Mouse (Mus musculus): ENCODE measurements at regions not wholly inside any gene's neighbourhood (a gene's known extent, or its start where the extent isn't known, plus 50 kb on each side); places are given as distances from the start of the nearest gene placed in this dataset.

GRCm38 (mm10) chr4:137216908-137217497, 60.3 kb upstream of the Wnt4 start:
- no peak for DNase-seq (ENCODE audit: low spot score in 2 of 2)

GRCm38 (mm10) chr4:137214573-137214972, 62.7 kb upstream of the Wnt4 start:
- DNase-seq (ENCODE audit: low spot score in 2 of 2), result no peak

DNA sequence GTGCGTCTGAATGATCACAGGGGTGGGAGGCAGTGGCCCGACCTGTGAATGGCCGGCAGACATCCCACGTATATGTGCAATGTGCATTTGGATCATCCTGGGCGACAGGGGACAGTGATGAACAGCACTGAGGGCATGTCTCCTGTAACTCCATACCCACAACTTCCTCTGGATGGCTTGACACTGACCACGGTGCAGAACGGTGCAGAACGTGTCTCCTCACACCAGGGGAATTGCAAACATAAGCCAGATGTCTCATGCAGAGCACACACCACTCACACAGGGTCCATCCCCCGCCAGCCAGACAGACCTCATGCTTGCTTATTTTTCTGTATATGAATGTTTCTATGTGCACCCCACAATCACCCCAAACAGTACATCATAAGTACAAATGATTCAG, 64.4 kb upstream of the Wnt4 start:
- DNase-seq (ENCODE audit: low spot score in 2 of 2), result no peak

- DNase-seq (ENCODE audit: low spot score in 2 of 2), result no peak
Observed at GRCm38 (mm10) chr4:137212106-137212505, 65.2 kb upstream of the Wnt4 start.

- DNase-seq (ENCODE audit: low spot score in 2 of 2), result peak in 1 of 2 experiments; percentile 40
Observed at GRCm38 (mm10) chr4:137211288-137211687, 66.0 kb upstream of the Wnt4 start.

DNA sequence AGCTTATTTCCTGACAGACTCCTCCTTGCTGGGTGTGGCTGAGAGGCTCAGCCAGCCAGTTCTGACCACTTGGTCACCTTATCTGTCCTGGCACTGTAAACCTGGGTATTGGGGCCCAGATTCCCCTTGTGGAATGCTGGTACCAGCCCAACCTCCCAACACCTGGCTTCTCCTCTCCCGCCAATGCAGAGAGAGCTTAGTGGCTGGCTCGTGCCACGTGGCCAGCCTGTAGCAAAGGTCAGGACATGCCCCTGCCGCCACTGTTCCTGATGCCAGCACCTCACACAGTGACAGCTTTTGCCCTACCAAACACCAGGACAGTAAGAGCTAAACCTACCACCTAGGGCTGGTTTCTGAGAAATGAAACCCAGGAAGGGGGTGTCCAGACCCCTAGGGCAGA, 66.8 kb upstream of the Wnt4 start:
- no peak for DNase-seq (ENCODE audit: low spot score in 2 of 2)

GRCm38 (mm10) chr4:137200968-137201367, 76.3 kb upstream of the Wnt4 start:
- DNase-seq (ENCODE audit: low spot score in 2 of 2), result no peak

DNA sequence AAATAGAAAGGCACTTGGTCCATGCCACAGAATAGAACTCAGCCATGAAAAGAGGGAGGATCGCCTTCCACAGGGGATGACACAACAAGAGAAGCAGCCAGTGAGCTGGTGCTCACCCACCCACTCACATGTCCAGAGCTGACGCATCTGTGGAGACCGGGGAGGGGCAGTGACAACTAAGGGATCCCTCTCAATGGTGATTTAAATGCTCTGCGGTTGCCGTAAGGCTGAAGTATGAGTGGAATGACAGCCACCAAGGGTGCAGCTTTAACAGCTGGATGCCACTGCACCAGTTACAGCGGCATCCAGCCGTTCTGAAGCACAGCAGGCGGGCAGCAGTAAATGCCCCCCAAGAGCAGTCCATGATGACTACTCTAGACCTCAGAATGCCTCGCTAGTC, 76.9 kb upstream of the Wnt4 start:
- DNase-seq (ENCODE audit: low spot score in 2 of 2), result no peak

- no peak for DNase-seq (ENCODE audit: low spot score in 2 of 2)
Observed at GRCm38 (mm10) chr4:137196491-137196974, 80.8 kb upstream of the Wnt4 start.

DNA sequence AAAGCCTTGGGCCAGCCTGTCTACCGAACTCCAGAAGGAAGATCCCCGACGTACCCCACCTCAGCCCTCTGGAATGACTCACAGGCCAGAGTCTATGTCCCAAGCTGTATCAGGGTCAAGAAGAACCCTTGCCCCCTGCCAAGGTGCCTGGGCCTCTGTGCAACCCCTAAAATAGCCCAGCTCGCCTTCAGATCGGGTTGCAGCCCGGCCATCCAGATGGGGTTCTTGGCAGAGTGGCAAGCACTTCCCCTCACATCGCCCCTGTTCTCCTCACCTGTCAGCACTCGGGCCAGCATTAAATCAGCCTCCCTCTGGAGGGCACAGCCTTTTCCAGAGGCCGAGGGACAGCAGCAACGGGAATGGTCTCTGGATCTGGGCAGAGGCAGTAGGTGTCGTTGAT, 83.2 kb upstream of the Wnt4 start:
- DNase-seq (ENCODE audit: low spot score in 2 of 2), result no peak

GRCm38 (mm10) chr4:137190625-137191024, 86.7 kb upstream of the Wnt4 start:
- no peak for DNase-seq (ENCODE audit: low spot score in 2 of 2)

- no peak for DNase-seq (ENCODE audit: low spot score in 2 of 2)
Observed at GRCm38 (mm10) chr4:137189801-137190200, 87.5 kb upstream of the Wnt4 start.

GRCm38 (mm10) chr4:137189058-137189457, 88.2 kb upstream of the Wnt4 start:
- no peak for DNase-seq (ENCODE audit: low spot score in 2 of 2)

DNA sequence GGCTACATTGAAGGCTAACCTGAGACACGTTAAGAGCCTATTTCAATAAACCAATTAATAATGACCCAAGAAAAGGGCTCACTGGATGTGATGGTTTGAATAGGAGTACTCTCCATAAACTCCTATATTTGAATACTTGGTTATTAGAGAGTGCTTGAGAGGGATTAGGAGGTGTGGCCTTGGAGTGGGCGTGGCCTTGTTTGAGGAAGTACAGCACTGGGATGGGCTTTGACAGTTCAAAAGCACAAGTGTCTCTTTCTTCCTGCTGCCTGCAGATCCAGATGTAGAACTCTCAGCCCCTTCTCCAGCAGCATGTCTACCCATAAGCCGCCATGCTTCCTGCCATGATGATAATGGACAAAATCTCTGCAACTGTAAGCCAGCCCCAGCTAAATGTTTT, 89.7 kb upstream of the Wnt4 start:
- DNase-seq (ENCODE audit: low spot score in 2 of 2), result no peak

DNA sequence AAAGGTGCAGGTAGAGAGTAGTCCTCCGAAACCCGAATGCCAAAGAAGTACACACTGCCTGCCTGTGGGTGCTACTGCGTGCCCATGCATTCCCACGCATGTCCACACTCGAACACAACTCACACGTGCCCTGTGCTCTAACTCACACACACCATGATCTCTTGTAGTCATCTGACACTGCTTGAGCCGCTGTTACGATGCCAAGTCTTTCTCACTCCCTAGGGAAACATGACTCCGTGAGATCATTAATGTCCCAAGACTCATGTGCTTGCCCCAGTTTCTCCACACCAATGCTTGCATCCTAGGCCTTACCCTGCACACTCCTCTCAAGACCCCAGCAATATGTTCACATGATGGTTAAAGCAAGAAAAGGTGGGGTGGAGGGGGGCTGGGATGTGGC, 90.2 kb upstream of the Wnt4 start:
- DNase-seq (ENCODE audit: low spot score in 2 of 2), result no peak

- no peak for DNase-seq (ENCODE audit: low spot score in 2 of 2)
Observed at GRCm38 (mm10) chr4:137185001-137185400, 92.3 kb upstream of the Wnt4 start.

- no peak for DNase-seq (ENCODE audit: low spot score in 2 of 2)
Observed at GRCm38 (mm10) chr4:137183181-137183850, 94.0 kb upstream of the Wnt4 start.

- no peak for DNase-seq (ENCODE audit: low spot score in 2 of 2)
Observed at GRCm38 (mm10) chr4:137182547-137182946, 94.7 kb upstream of the Wnt4 start.

DNA sequence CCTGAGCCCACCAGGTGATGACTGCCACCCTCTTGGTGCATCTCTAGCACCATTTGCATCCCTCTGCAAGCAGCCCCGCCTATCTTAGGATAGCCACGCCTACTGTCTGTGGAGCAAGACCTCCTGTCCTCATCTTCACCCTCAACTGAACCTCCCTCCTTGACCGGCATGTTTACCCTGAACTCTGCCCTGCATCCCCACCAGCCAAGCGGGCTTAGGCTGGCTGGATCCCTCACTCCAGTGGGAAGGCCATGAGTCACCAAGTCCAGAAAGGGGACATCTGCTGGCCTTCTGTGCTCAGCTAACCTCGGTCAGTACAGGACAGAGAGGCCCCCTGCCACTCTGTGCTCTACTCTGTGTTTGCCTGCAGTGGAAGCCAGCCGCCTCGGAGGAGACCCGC, 96.0 kb upstream of the Wnt4 start:
- DNase-seq (ENCODE audit: low spot score in 2 of 2), result no peak

- DNase-seq (ENCODE audit: low spot score in 2 of 2), result no peak
Observed at GRCm38 (mm10) chr4:137180083-137180482, 97.2 kb upstream of the Wnt4 start.

DNA sequence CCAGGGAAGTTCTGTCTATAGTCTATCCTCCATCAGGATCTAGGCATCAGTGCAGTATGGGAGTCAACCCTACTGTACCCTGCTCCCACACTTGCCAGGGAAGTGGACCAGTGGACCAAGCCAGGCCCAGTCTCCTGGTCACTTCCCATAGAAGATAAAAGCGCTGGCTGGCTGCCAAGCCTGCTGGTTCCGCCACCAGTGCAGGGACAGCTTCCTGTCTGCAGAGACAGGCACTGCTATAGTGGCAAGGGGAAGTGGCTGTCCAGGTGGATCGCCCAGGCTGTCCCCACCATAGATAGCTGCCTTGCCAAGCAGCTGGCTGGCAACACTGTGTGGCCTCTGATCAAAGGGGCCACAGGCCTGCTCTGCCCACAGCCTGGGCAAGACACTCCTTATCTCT, 98.5 kb upstream of the Wnt4 start:
- DNase-seq (ENCODE audit: low spot score in 2 of 2), result peak; percentile 78 to 80

DNA sequence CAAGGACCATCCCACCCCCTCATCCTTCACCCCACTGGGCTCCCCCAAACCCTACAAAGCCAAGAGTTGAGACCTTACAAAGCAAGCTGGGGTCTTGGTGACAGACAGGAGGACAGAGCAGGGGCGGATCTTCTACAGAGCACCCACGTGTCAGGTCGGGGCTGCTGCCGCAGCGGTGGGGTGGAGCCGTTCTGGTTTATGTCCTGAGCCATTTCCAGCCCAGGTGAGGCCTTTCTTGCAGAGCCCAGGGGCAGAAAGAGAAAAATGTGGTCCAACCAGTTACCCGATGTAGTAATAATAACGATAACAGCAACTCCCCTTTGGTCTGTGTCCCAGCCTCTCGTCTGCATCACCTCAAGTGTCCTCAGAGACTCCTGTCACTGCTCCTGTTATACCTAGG, 112.4 kb upstream of the Wnt4 start:
- DNase-seq (ENCODE audit: low spot score in 2 of 2), result no peak

GRCm38 (mm10) chr4:137164429-137164828, 112.9 kb upstream of the Wnt4 start:
- peak; percentile 68 to 87 for DNase-seq (ENCODE audit: low spot score in 2 of 2)

DNA sequence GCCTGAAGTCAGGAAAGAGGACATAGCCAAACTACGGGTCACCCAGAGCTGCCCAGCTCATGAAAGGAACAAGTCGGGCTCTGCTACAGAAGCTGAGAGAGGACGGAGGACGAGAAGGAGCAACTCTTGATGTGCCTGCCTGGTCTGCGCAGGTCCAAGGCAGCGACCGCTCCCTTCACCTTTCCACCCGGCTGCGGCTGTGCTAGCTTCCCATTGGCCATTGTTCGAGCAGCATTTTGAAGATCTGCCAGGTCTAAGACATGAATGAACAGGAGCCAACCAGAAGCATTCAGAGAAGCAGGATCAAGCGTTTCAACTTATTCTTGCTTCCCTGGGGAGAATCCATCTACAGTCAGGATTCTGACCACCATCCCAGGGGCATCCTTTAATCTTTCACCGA, 113.3 kb upstream of the Wnt4 start:
- DNase-seq (ENCODE audit: low spot score in 2 of 2), result no peak
